Comparison of ENCODE assay signal across 13 mouse cellular contexts in genomic region chr9:6342854-6343253, GRCm38 (mm10).
"Had no signal": no experiment of that assay in that cellular context is flagged by ENCODE, and none has a peak within 500 bp of the region (broad histone marks: within the 10 kb centered on the region; RNA-seq: fewer than 3 reads in every experiment).

No protein-coding gene starts in this region.

- H3K9me3 ChIP-seq: kidney, embryonic 15.5 days; liver, embryonic 13.5 days; megakaryocyte, embryonic 14.5 days; midbrain, embryonic 12.5 days had no signal

- H3K36me3 ChIP-seq: kidney, embryonic 15.5 days; liver, embryonic 13.5 days; midbrain, embryonic 12.5 days had no signal

- H3K4me2 ChIP-seq: kidney, embryonic 15.5 days; liver, embryonic 13.5 days; midbrain, embryonic 12.5 days had no signal

- H3K27me3 ChIP-seq: kidney, embryonic 15.5 days; liver, embryonic 13.5 days; megakaryocyte, embryonic 14.5 days; midbrain, embryonic 12.5 days had no signal

- H3K27ac ChIP-seq: kidney, embryonic 15.5 days; left cerebral cortex, adult 2 months; liver, embryonic 13.5 days; midbrain, embryonic 12.5 days had no signal

- H3K9ac ChIP-seq: kidney, embryonic 15.5 days; liver, embryonic 13.5 days; midbrain, embryonic 12.5 days had no signal

- DNase-seq: kidney, adult 11 months; kidney, adult 8-10 months; kidney, postnatal 10 days; kidney, postnatal 36 days; layer of hippocampus, postnatal 36 days; liver, embryonic 13.5 days; lung, adult 2 months; thymus, adult 18-20 months; thymus, postnatal 36 days had no signal

- H3K4me1 ChIP-seq: liver, embryonic 13.5 days; megakaryocyte, embryonic 14.5 days; midbrain, embryonic 12.5 days had no signal

- H3K4me3 ChIP-seq: kidney, embryonic 15.5 days; left cerebral cortex, adult 2 months; liver, embryonic 13.5 days; megakaryocyte, embryonic 14.5 days; midbrain, embryonic 12.5 days had no signal
